Mouse (Mus musculus) stomach, embryonic 16.5 days (tissue): Measurements from ENCODE around the gene Cog2. TPM values are rescaled to one million over a fixed set of nuclear protein-coding genes. Genes with fewer than 3 reads are reported as not detected.

Source experiments
- ATAC-seq: fragments of 200-750 bp; cut with Nextera tagmentation; 2 replicates; pipeline ENCODE4 v1.8.0; 2017; ENCODE audit warnings: moderate number of reproducible peaks, moderate TSS enrichment; ENCODE audit not compliant: insufficient read depth, low FRiP score
- H3K27ac ChIP-seq: fragments of 300-500 bp; sonication (generic); 2 replicates; pipeline ENCODE4 v1.5.1; 2014; ENCODE audit warnings: low read length
- H3K27me3 ChIP-seq: fragments of 300-500 bp; sonication (generic); 2 replicates; pipeline ENCODE4 v1.6.1; 2014; ENCODE audit warnings: low read length, control low read depth, mixed read lengths; ENCODE audit not compliant: control insufficient read depth, insufficient read depth
- H3K36me3 ChIP-seq: fragments of 300-500 bp; sonication (generic); 2 replicates; pipeline ENCODE4 v1.6.1; 2014; ENCODE audit warnings: low read length; ENCODE audit not compliant: control insufficient read depth, insufficient read depth
- H3K4me1 ChIP-seq: fragments of 300-500 bp; sonication (generic); 2 replicates; pipeline ENCODE4 v1.6.1; 2014; ENCODE audit warnings: low read length, control low read depth, mixed read lengths; ENCODE audit not compliant: control insufficient read depth, insufficient read depth
- H3K4me2 ChIP-seq: fragments of 300-500 bp; sonication (generic); 2 replicates; pipeline ENCODE4 v1.6.1; 2014; ENCODE audit warnings: low read depth, low read length, mixed read lengths
- H3K4me3 ChIP-seq: fragments of 300-500 bp; sonication (generic); replicated peaks from 2 replicates; pipeline ENCODE4 v1.5.1; 2014; ENCODE audit warnings: mild to moderate bottlenecking, low read length
- H3K9ac ChIP-seq: fragments of 300-500 bp; sonication (generic); 2 replicates; pipeline ENCODE4 v1.6.1; 2014; ENCODE audit warnings: low read length
- H3K9me3 ChIP-seq: fragments of 300-500 bp; sonication (generic); replicated peaks from 2 replicates; pipeline ENCODE4 v1.6.1; 2016; ENCODE audit warnings: low read length, control low read depth; ENCODE audit not compliant: control insufficient read depth
- WGBS: fragments of 180-500 bp; shearing (Covaris S2); extraction: QIAGEN DNeasy Blood & Tissue Kit; methylation state at CpG from one replicate; pipeline ENCODE4 v1.1.7; 2014; 5-methylcytosine and 5-hydroxymethylcytosine counted together
- polyA plus RNA-seq: library from polyadenylated mRNA; unstranded; fragments of >200 nt; fragmentation: Nextera tagmentation; extraction: Ambion mirVana; gene quantifications from 2 replicates; pipeline ENCODE4 v1.2.1, GENCODE M21; 2015

Gene Cog2
- polyA plus RNA-seq, 1 experiment from 2014 or later = 40.7 TPM

GRCm38 (mm10) chr8:124507572-124508320 lies 12.8 kb upstream of the Cog2 start:
- Histone ChIP-seq H3K27me3 (no peaks in the 10 kb centered on the region), H3K9me3 (0 out of 2 replicates have a peak, but pooled peaks cover 7% of the 10 kb centered on the region), H3K4me3 (no peak overlapping the region), H3K36me3 (no peaks in the 10 kb centered on the region), H3K4me2 (no peak overlapping the region), H3K4me1 (no peaks in the 10 kb centered on the region), H3K9ac (no peak overlapping the region), H3K27ac (no peak overlapping the region)
- ATAC-seq = no peak
- WGBS = 77% methylated on average over 8 of the region's 8 CpGs

- Histone ChIP-seq H3K9me3 (0 out of 2 replicates have a peak, but pooled peaks cover 5% of the 10 kb centered on the region), H3K4me1 (no peaks in the 10 kb centered on the region), H3K27ac (no peak overlapping the region), H3K27me3 (no peaks in the 10 kb centered on the region), H3K4me2 (no peak overlapping the region), H3K36me3 (no peaks in the 10 kb centered on the region), H3K9ac (no peak overlapping the region), H3K4me3 (no peak overlapping the region)
- ATAC-seq = no peak
- 68% methylated on average over 6 of the region's 6 CpGs for WGBS
Observed at GRCm38 (mm10) chr8:124508321-124508695, 12.3 kb upstream of the Cog2 start.

GRCm38 (mm10) chr8:124509156-124509555 lies 11.4 kb upstream of the Cog2 start:
- no peak overlapping the region for H3K9ac ChIP-seq
- H3K9me3 ChIP-seq = no peaks in the 10 kb centered on the region
- 66% methylated on average over 3 of the region's 3 CpGs for WGBS
- ATAC-seq = no peak
- H3K27ac ChIP-seq = no peak overlapping the region
- no peaks in the 10 kb centered on the region for H3K4me1 ChIP-seq
- H3K27me3 ChIP-seq = no peaks in the 10 kb centered on the region
- H3K4me3 ChIP-seq = no peak overlapping the region
- no peaks in the 10 kb centered on the region for H3K36me3 ChIP-seq
- H3K4me2 ChIP-seq = no peak overlapping the region

GRCm38 (mm10) chr8:124516039-124516438 lies 4.5 kb upstream of the Cog2 start:
- Histone ChIP-seq H3K4me3 (no peak overlapping the region), H3K4me1 (no peaks in the 10 kb centered on the region), H3K27me3 (no peaks in the 10 kb centered on the region), H3K9me3 (no peaks in the 10 kb centered on the region), H3K27ac (no peak overlapping the region), H3K9ac (no peak overlapping the region), H3K36me3 (no peaks in the 10 kb centered on the region), H3K4me2 (no peak overlapping the region)
- 61% methylated on average over 3 of the region's 3 CpGs for WGBS
- no peak for ATAC-seq

GRCm38 (mm10) chr8:124516525-124516924 lies 4.0 kb upstream of the Cog2 start:
- WGBS = 66% methylated on average over 6 of the region's 6 CpGs
- ATAC-seq = no peak
- no peak overlapping the region for H3K4me3 ChIP-seq

GRCm38 (mm10) chr8:124517142-124517541 lies 3.4 kb upstream of the Cog2 start:
- H3K9ac ChIP-seq = no peak overlapping the region
- no peak for ATAC-seq

More at GRCm38 (mm10) chr8:124516525-124516924, 4.0 kb upstream of the Cog2 start:
- no peaks in the 10 kb centered on the region for H3K27me3 ChIP-seq
- H3K9ac ChIP-seq = no peak overlapping the region
- no peak overlapping the region for H3K27ac ChIP-seq
- no peaks in the 10 kb centered on the region for H3K9me3 ChIP-seq
- no peak overlapping the region for H3K4me2 ChIP-seq
- H3K36me3 ChIP-seq = no peaks in the 10 kb centered on the region
- H3K4me1 ChIP-seq = peaks cover 3% of the 10 kb centered on the region

GRCm38 (mm10) chr8:124521946-124522345 lies 1.4 kb downstream of the Cog2 start:
- H3K4me2 ChIP-seq = peak overlapping the region; percentile 82
- WGBS = 85% methylated on average over 6 of the region's 6 CpGs
- H3K27ac ChIP-seq = no peak overlapping the region
- ATAC-seq = no peak
- peak overlapping the region; percentile 29; the same call in 1 of the 2 replicates for H3K9ac ChIP-seq
- H3K27me3 ChIP-seq = no peaks in the 10 kb centered on the region
- H3K9me3 ChIP-seq = no peaks in the 10 kb centered on the region
- peak overlapping the region; percentile 92 for H3K4me3 ChIP-seq
- H3K36me3 ChIP-seq = peaks cover 6% of the 10 kb centered on the region
- H3K4me1 ChIP-seq = peaks cover 10% of the 10 kb centered on the region

More at GRCm38 (mm10) chr8:124517142-124517541, 3.4 kb upstream of the Cog2 start:
- Histone ChIP-seq H3K9me3 (no peaks in the 10 kb centered on the region), H3K36me3 (no peaks in the 10 kb centered on the region), H3K27me3 (no peaks in the 10 kb centered on the region), H3K4me1 (peaks cover 9% of the 10 kb centered on the region), H3K4me3 (no peak overlapping the region), H3K4me2 (no peak overlapping the region), H3K27ac (no peak overlapping the region)
- WGBS = 68% methylated on average over 6 of the region's 6 CpGs

GRCm38 (mm10) chr8:124526261-124526660 lies 5.7 kb downstream of the Cog2 start:
- Histone ChIP-seq H3K27ac (no peak overlapping the region), H3K4me2 (no peak overlapping the region), H3K9me3 (no peaks in the 10 kb centered on the region), H3K27me3 (no peaks in the 10 kb centered on the region), H3K36me3 (peaks cover 15% of the 10 kb centered on the region), H3K4me1 (peaks cover 10% of the 10 kb centered on the region), H3K9ac (no peak overlapping the region), H3K4me3 (no peak overlapping the region)
- no peak for ATAC-seq
- 92% methylated on average over 11 of the region's 11 CpGs for WGBS

- Histone ChIP-seq H3K27me3 (no peaks in the 10 kb centered on the region), H3K27ac (no peak overlapping the region), H3K4me3 (no peak overlapping the region), H3K4me1 (no peaks in the 10 kb centered on the region), H3K9ac (no peak overlapping the region), H3K9me3 (no peaks in the 10 kb centered on the region), H3K4me2 (no peak overlapping the region), H3K36me3 (peaks cover 20% of the 10 kb centered on the region)
- 85% methylated on average over 14 of the region's 14 CpGs for WGBS
- ATAC-seq = no peak
Observed at GRCm38 (mm10) chr8:124530076-124530475, 9.5 kb downstream of the Cog2 start.
